Mouse (Mus musculus) CH12.LX (cell line): ENCODE measurements around the gene Lhfp.

Experiments used
- CTCF ChIP-seq, 2 experiments: IDR thresholded peaks in 1 of 2; conservative IDR thresholded peaks in 1 of 2; 2 replicates each; pipeline ENCODE4 v1.5.1; 2011 to 2012; ENCODE audit warnings: low read depth in 2 of 2, low read length in 2 of 2, improper control_type of control experiment in 1 of 2, inconsistent platforms in 1 of 2, mild to moderate bottlenecking in 1 of 2, moderate library complexity in 1 of 2
- E2F4 ChIP-seq: IDR thresholded peaks from 2 replicates; pipeline ENCODE4 v1.6.1; 2011; ENCODE audit warnings: low read depth, low read length, improper control_type of control experiment; ENCODE audit not compliant: insufficient replicate concordance
- ELF1 ChIP-seq: IDR thresholded peaks from 2 replicates; pipeline ENCODE4 v1.6.1; 2014; ENCODE audit warnings: low read depth, mild to moderate bottlenecking, inconsistent platforms, low read length, improper control_type of control experiment
- EP300 ChIP-seq: IDR thresholded peaks from 2 replicates; pipeline ENCODE4 v1.6.1; 2011; ENCODE audit warnings: low read length, improper control_type of control experiment
- MXI1 ChIP-seq: IDR thresholded peaks from 2 replicates; pipeline ENCODE4 v1.6.1; 2011; ENCODE audit warnings: mild to moderate bottlenecking, low read depth, low read length, improper control_type of control experiment
- NELFE ChIP-seq: IDR thresholded peaks from 2 replicates; pipeline ENCODE4 v1.6.1; 2011; ENCODE audit warnings: low read depth, low read length, improper control_type of control experiment
- NRF1 ChIP-seq: IDR thresholded peaks from 2 replicates; pipeline ENCODE4 v1.6.1; 2014; ENCODE audit warnings: low read depth, mild to moderate bottlenecking, inconsistent platforms, low read length, improper control_type of control experiment, moderate library complexity
- POLR2A ChIP-seq: IDR thresholded peaks from 2 replicates; pipeline ENCODE4 v1.6.1; 2011; ENCODE audit warnings: low read depth, mild to moderate bottlenecking, improper control_type of control experiment, low read length
- RCOR1 ChIP-seq: conservative IDR thresholded peaks from 2 replicates; pipeline ENCODE4 v1.6.1; 2012; ENCODE audit warnings: low read depth, mild to moderate bottlenecking, inconsistent platforms, low read length, improper control_type of control experiment
- TBP ChIP-seq: conservative IDR thresholded peaks from 2 replicates; pipeline ENCODE4 v1.6.1; 2011; ENCODE audit warnings: low read depth, low read length, improper control_type of control experiment
- TCF12 ChIP-seq: IDR thresholded peaks from 2 replicates; pipeline ENCODE4 v1.6.1; 2014; ENCODE audit warnings: low read depth, mild to moderate bottlenecking, inconsistent platforms, low read length, improper control_type of control experiment
- ZC3H11A ChIP-seq: IDR thresholded peaks from 2 replicates; pipeline ENCODE4 v1.6.1; 2012; ENCODE audit warnings: low read depth, mild to moderate bottlenecking, inconsistent platforms, low read length, improper control_type of control experiment
- ZMIZ1 ChIP-seq: IDR thresholded peaks from 2 replicates; pipeline ENCODE4 v1.6.1; 2012; ENCODE audit warnings: low read depth, mild to moderate bottlenecking, inconsistent platforms, low read length, improper control_type of control experiment

GRCm38 (mm10) chr3:53080710-53081109 is 39.4 kb downstream of the Lhfp start:
- TF ChIP-seq POLR2A = no peak
- TF ChIP-seq ZC3H11A = no peak
- no peak for TF ChIP-seq ZMIZ1
- TF ChIP-seq TBP = no peak
- TF ChIP-seq EP300 = no peak
- no peak for TF ChIP-seq CTCF (conservative IDR thresholded peaks at IDR 0.05 in 1 of 2, IDR thresholded peaks at IDR 0.05 in 1 of 2; ENCODE audit: low read depth in 2 of 2, low read length in 2 of 2)
- TF ChIP-seq NRF1 = no peak
- no peak for TF ChIP-seq NELFE
- no peak for TF ChIP-seq RCOR1
- TF ChIP-seq E2F4 = no peak
- TF ChIP-seq MXI1 = no peak
- TF ChIP-seq TCF12 = no peak
- TF ChIP-seq ELF1 = no peak
